Mouse (Mus musculus) ES-CJ7 (cell line): ENCODE results near the gene Selenon.
"Not testable (repeated sequence)": the region's sequence is repeated elsewhere in the genome, so short reads cannot be mapped to it uniquely, and the experiment has no call there.

Experiments
- DNase-seq: peaks from one replicate; pipeline ENCODE4 v3.0.0; 2011; ENCODE audit warnings: low read depth, low spot score

Selenon gene

GRCm38 (mm10) chr4:134510396-134510795 lies 41.6 kb downstream of the Selenon start:
- DNase-seq, result no peak

GRCm38 (mm10) chr4:134506713-134507112 lies 45.3 kb downstream of the Selenon start:
- no peak for DNase-seq

GRCm38 (mm10) chr4:134505966-134506594 lies 45.9 kb downstream of the Selenon start:
- no peak for DNase-seq

GRCm38 (mm10) chr4:134505303-134505789 lies 46.6 kb downstream of the Selenon start:
- DNase-seq, result no peak

- no peak for DNase-seq
Observed at GRCm38 (mm10) chr4:134503686-134504357, 48.1 kb downstream of the Selenon start.

GRCm38 (mm10) chr4:134501095-134501494 lies 50.9 kb downstream of the Selenon start:
- DNase-seq, result no peak

- DNase-seq, result not testable (repeated sequence)
Observed at GRCm38 (mm10) chr4:134498983-134499382, 53.0 kb downstream of the Selenon start.

- no peak for DNase-seq
Observed at GRCm38 (mm10) chr4:134497986-134498731, 53.8 kb downstream of the Selenon start.

- DNase-seq, result no peak
Observed at GRCm38 (mm10) chr4:134497223-134497622, 54.7 kb downstream of the Selenon start.

GRCm38 (mm10) chr4:134496595-134497210 lies 55.3 kb downstream of the Selenon start, which contains the start of gene Paqr7:
TSS of gene Paqr7 (plus strand) at chr4:134496697.
- no peak for DNase-seq

GRCm38 (mm10) chr4:134495546-134495923 lies 56.4 kb downstream of the Selenon start:
- DNase-seq, result no peak

GRCm38 (mm10) chr4:134494780-134495545 lies 57.0 kb downstream of the Selenon start:
- no peak for DNase-seq

GRCm38 (mm10) chr4:134494161-134494560 lies 57.8 kb downstream of the Selenon start:
- not testable (repeated sequence) for DNase-seq

- DNase-seq, result no peak
Observed at GRCm38 (mm10) chr4:134491716-134492115, 60.2 kb downstream of the Selenon start.

GRCm38 (mm10) chr4:134489986-134490665 lies 61.8 kb downstream of the Selenon start:
- no peak for DNase-seq

GRCm38 (mm10) chr4:134488211-134488610 lies 63.8 kb downstream of the Selenon start:
- DNase-seq, result no peak
